Mouse (Mus musculus) lung, postnatal 0 days (tissue): ENCODE measurements around the gene Gle1.

Experiments used
- CTCF ChIP-seq: IDR thresholded peaks from 2 replicates; pipeline ENCODE4 v1.5.1; 2016; ENCODE audit warnings: antibody characterized with exemption, mild to moderate bottlenecking
- EP300 ChIP-seq: IDR thresholded peaks from 2 replicates; pipeline ENCODE4 v1.6.1; 2016; ENCODE audit warnings: antibody characterized with exemption, mild to moderate bottlenecking, control low read depth

GRCm38 (mm10) chr2:29930506-29930905, 4.7 kb upstream of the Gle1 start:
- TF ChIP-seq CTCF (no peak), EP300 (no peak)
